Mouse (Mus musculus) lung, postnatal 0 days (tissue): ENCODE data around the gene Usf3.

ENCODE experiments used
- CTCF ChIP-seq: IDR thresholded peaks from 2 replicates; pipeline ENCODE4 v1.5.1; 2016; ENCODE audit warnings: antibody characterized with exemption, mild to moderate bottlenecking
- EP300 ChIP-seq: IDR thresholded peaks from 2 replicates; pipeline ENCODE4 v1.6.1; 2016; ENCODE audit warnings: antibody characterized with exemption, mild to moderate bottlenecking, control low read depth

- TF ChIP-seq CTCF (no peak), EP300 (no peak)
Measured at GRCm38 (mm10) chr16:44243323-44243722, 70.3 kb downstream of the Usf3 start.
